Mouse (Mus musculus): ENCODE results near the gene Pde8a.

Gene Pde8a

DNA sequence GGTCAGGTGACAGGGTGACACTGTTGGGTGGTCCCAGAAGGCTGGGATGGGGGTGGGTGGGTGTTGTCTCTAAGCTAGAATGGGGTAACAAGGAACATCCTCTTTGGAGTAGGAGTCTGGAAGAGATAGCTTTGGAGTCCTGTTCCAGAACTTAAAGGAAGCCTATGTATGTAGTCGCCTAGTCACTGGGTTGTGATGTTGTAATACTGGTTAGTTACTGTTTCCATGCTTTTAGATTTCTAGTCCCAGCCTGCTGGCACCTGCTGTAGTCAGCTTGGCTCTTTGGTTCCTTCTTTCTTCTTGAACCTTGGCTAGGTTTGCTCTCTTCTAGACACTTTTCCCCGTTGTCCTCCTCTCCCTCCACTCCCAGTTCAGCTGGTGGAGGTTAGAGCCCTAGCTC lies 21.7 kb downstream of the Pde8a start:
- POLR2A ChIA-PET: interaction anchor here in 2 of 4 experiments (0.5 to 0.8 kb wide), 4 partner anchors 15 to 1095 kb away, joined by 3 to 4 read pairs (median 3); partner anchors contain the start of gene Pde8a (in 1 of the 2)

GRCm38 (mm10) chr7:81235600-81236223 lies 22.3 kb downstream of the Pde8a start:
- POLR2A ChIA-PET: interaction anchor here in 1 of 4 experiments (0.5 kb wide), 1 partner anchor 20 kb away, joined by 5 read pairs; no protein-coding TSS in a partner anchor
- CTCF ChIA-PET: no interaction called here

More for the DNA sequence above, 21.7 kb downstream of the Pde8a start:
- CTCF ChIA-PET: no interaction called here

- ChIA-PET POLR2A (interaction anchor here in 1 of 4 experiments (0.8 to 1.4 kb wide), 2 partner anchors 60 to 63 kb away, joined by 3 to 4 read pairs; no protein-coding TSS in a partner anchor), CTCF (interaction anchor here in 1 of 4 experiments (1.6 kb wide), 1 partner anchor 92 kb away, joined by 5 read pairs; no protein-coding TSS in a partner anchor)
Measured at GRCm38 (mm10) chr7:81243361-81243760, 30.0 kb downstream of the Pde8a start.

DNA sequence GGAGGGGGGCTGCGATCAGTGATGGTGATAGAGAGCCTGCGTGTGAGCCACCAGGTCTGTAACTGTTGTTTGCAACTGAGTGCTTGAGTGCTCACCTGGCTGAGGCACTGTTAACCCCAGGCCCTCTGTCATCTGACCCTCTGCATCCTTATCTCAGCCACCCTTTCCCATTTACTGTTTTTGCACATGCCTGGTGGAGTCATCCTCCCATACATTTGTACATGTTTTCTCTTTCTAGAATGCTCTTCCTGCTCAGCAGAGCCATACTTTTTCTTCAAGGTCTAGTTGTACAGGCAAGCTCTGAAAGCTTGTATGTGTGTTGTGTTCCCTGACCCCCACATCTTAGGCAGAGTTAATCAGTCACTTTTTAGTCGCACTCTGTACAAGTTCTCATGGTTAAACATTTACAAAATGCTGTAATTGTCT lies 36.5 kb downstream of the Pde8a start:
- ChIA-PET POLR2A (interaction anchor here in 1 of 4 experiments (0.6 to 1.1 kb wide), 2 partner anchors 19 to 21 kb away, joined by 3 read pairs; no protein-coding TSS in a partner anchor), CTCF (interaction anchor here in 1 of 4 experiments (0.6 kb wide), 1 partner anchor 11 kb away, joined by 3 read pairs; no protein-coding TSS in a partner anchor)

DNA sequence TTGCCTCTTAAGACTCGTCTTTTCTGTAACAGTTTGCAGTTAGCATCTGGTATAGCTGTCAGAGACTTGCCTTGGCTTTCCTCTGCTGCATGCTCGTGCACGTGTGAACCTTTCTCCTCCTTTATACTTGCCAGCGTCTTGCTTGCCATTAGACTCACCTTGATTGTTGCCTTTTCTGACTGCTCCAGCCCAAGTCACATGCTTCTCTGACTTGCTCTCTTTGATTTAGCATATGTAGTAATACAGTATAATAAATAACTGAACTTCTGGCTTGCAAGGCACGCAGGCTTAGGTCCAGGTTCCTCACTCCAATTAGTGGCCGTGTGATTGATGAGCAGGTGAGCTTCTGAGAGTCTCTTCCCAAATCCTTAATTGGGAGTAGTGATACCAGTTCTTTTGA lies 37.2 kb downstream of the Pde8a start:
- ChIA-PET POLR2A (interaction anchor here in 1 of 4 experiments (0.6 to 0.9 kb wide), 3 partner anchors 20 to 54 kb away, joined by 3 read pairs; no protein-coding TSS in a partner anchor), CTCF (no interaction called here)

DNA sequence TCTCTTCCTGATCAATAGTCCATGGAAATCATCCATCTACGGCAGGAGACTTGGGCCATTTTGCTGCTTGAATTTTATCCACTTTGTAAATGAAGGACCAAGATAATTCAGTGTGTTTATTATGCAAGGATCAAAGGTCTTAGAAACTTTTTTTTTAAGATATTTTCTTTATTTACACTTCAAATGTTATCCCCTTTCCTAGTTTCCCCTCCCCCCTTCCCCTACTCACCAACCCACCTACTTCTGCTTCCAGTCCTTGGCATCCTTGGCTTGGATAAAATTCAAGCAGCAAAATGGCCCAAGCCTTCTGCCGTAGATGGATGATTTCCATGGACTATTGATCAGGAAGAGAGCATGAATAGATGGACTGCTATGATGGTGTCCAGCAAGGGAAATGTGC lies 38.1 kb downstream of the Pde8a start:
- CTCF ChIA-PET: interaction anchor here in 1 of 4 experiments (0.6 kb wide), 1 partner anchor 77 kb away, joined by 3 read pairs; no protein-coding TSS in a partner anchor
- POLR2A ChIA-PET: interaction anchor here in 2 of 4 experiments (0.6 to 0.9 kb wide), 3 partner anchors 22 to 53 kb away, joined by 3 to 18 read pairs (median 3); no protein-coding TSS in a partner anchor

DNA sequence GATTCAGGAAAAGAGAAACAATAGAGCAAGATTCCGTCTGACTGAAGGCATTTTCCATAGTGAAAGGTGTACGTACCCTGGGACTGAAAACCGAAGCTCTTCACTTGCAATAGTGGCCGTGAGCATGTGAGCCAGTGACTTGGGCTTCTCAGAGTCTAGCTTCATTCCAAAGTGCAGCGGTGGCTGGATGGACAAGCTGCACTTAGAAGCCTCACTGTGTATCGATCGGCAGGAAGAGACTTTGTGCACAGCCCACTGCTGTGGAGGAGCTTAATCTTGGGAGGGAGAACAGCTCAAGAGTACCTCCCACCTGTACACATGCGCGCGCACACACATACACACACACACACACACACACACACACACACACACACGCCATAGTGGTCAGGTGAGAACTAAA lies 39.9 kb downstream of the Pde8a start:
- CTCF ChIA-PET: interaction anchor here in 1 of 4 experiments (0.6 kb wide), 1 partner anchor 392 kb away, joined by 3 read pairs; the partner anchor contains the start of gene Zscan2
- POLR2A ChIA-PET: interaction anchor here (0.6 to 1.5 kb wide), 7 partner anchors 11 to 392 kb away, joined by 3 to 4 read pairs (median 4); partner anchors contain the start of genes Sec11a (in 1 of the 4) and Zscan2 (in 1 of the 4)

DNA sequence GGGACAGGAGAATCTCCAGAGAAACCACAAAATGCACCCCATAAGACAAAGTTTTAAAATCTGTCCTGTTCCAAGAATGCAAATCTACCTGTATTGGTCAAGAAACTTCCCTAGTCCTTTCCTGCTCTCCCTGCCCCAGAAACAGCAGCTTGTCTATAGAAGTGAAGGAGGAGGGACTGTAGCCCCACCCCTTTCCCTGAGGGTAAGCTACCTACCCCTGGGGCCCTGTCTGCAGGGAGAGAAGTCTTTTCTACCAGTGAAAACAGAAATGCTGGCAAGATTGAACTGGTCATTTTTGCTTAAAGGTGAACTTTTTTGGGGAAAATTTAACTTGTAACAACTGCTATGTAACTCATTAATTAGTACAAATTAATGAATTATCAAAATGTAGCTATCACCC lies 41.2 kb downstream of the Pde8a start:
- ChIA-PET CTCF (no interaction called here), POLR2A (interaction anchor here in 3 of 4 experiments (0.5 to 1.7 kb wide), 8 partner anchors 13 to 104 kb away, joined by 3 to 4 read pairs (median 3); no protein-coding TSS in a partner anchor)

DNA sequence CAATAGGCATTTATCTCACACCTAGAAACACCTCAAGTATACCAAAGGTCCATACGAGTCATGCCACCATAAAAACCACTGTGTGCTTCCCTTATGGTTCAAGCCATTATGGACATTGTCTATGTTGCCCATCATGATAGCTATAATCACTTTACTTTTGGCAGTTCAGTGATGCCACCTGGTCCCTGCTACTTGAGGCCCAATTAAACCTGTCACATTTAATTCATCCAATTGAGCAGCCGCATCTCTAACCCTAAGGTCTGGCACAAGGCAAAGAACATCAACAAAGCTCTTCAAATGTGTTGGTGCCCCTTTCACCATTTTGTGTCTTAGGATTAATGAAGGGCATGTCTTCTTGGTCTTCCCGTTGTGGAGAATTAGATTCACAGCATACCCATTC lies 42.1 kb downstream of the Pde8a start:
- ChIA-PET POLR2A (interaction anchor here in 3 of 4 experiments (0.8 to 1.7 kb wide), 5 partner anchors 12 to 105 kb away, joined by 3 to 4 read pairs (median 3); no protein-coding TSS in a partner anchor), CTCF (interaction anchor here in 1 of 4 experiments (0.6 kb wide), 1 partner anchor 39 kb away, joined by 3 read pairs; no protein-coding TSS in a partner anchor)

GRCm38 (mm10) chr7:81256773-81257172 lies 43.4 kb downstream of the Pde8a start:
- ChIA-PET POLR2A (interaction anchor here in 1 of 4 experiments (0.7 kb wide), 1 partner anchor 10 kb away, joined by 4 read pairs; no protein-coding TSS in a partner anchor), CTCF (no interaction called here)

DNA sequence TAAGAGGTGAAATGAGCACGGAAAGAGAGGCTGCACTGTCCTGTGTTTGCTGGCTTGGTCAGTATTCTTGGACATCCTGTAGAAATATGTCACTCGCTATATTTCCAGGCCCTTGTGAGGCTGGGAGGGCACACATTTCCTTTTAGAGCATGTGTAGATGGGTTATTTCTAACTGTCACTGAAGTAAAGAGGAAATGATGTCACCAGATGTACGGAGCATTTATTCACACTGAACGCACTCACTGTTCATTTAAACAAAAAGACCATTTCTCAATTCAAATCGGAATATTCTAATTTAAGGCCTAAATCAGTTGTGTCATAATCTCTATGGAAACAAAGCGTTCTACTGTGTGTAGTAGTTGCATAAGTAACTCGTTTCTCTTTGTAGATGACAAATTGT lies 48.2 kb downstream of the Pde8a start:
- POLR2A ChIA-PET: no interaction called here
- CTCF ChIA-PET: no interaction called here

DNA sequence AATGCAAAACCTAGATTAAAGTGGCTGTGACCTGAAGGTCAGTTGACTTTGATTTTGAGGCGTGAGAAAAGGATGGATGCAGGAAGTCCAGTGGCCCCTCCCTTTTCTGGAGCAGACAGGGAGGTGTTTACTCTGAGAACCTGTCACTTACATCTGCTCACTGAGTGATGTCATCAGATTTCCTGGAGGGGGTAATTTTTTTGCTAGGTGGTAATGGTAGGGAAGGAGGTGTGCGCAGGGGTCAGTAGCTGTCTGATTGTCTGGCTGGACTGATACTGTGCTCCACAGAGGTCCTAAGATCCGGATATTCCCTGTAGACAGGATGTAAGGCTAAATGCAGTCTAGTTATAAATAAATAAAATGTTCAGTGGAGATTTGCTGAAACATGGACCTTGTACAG lies 59.5 kb downstream of the Pde8a start:
- CTCF ChIA-PET: no interaction called here

GRCm38 (mm10) chr7:81278966-81279365 lies 65.6 kb downstream of the Pde8a start:
- POLR2A ChIA-PET: interaction anchor here in 1 of 4 experiments (1.0 kb wide), 2 partner anchors 12 to 15 kb away, joined by 3 read pairs; no protein-coding TSS in a partner anchor
- CTCF ChIA-PET: no interaction called here

More for the DNA sequence above, 59.5 kb downstream of the Pde8a start:
- POLR2A ChIA-PET: no interaction called here

- ChIA-PET CTCF (no interaction called here), POLR2A (no interaction called here)
Measured at GRCm38 (mm10) chr7:81281240-81281639, 67.8 kb downstream of the Pde8a start.

- POLR2A ChIA-PET: interaction anchor here in 2 of 4 experiments (0.8 to 2.1 kb wide), 6 partner anchors 12 to 119 kb away, joined by 3 to 10 read pairs (median 3); no protein-coding TSS in a partner anchor
Measured at GRCm38 (mm10) chr7:81286456-81286855, 73.1 kb downstream of the Pde8a start.

GRCm38 (mm10) chr7:81286946-81287345 lies 73.5 kb downstream of the Pde8a start:
- CTCF ChIA-PET: interaction anchor here in 1 of 4 experiments (0.6 kb wide), 1 partner anchor 238 kb away, joined by 5 read pairs; no protein-coding TSS in a partner anchor
- POLR2A ChIA-PET: interaction anchor here in 3 of 4 experiments (0.6 to 2.1 kb wide), 8 partner anchors 11 to 1102 kb away, joined by 3 to 10 read pairs (median 3); no protein-coding TSS in a partner anchor

More at GRCm38 (mm10) chr7:81286456-81286855, 73.1 kb downstream of the Pde8a start:
- CTCF ChIA-PET: interaction anchor here in 1 of 4 experiments (0.6 kb wide), 1 partner anchor 268 kb away, joined by 3 read pairs; no protein-coding TSS in a partner anchor

DNA sequence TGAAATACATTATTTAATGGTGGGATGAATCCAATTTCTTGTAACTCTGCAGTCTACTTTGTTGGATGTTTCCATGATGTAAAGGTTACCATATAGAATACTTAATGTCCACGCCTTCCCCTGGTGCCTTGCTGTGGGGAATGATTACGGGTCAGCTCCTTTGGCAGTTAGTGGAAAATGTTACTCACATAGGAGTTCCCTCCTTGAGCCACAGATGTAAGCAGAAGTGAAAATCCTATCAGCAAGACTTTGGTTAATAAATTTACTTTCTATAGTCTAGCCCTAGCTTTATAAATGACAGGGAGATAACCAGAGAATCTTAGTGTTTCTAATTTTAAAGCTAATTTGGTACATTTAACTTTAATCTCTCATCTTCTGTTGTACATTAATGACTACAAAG lies 81.8 kb downstream of the Pde8a start:
- ChIA-PET CTCF (no interaction called here), POLR2A (interaction anchor here in 3 of 4 experiments (1.3 to 2.0 kb wide), 3 partner anchors 35 to 83 kb away, joined by 3 to 4 read pairs (median 4); no protein-coding TSS in a partner anchor)

DNA sequence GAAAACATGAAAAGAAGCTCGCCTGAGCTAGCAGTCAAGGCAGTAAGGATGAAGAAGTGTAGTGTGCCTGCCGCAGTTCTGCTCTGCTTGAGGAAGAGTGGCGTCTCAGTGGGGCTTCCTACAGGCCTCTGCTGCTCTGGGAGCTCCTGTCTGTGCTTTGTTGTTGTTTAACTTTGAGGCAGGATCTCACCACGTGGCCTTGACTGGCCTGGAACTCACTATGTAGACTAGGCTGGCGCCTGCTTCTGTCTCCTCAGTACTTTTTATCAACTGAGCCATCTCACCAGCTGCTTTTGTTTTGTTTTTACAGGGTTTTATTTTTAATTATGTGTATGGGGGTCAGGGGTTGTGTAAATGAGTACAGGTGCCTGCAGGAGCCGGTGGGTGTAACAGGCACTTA lies 84.8 kb downstream of the Pde8a start:
- ChIA-PET CTCF (no interaction called here), POLR2A (interaction anchor here (0.5 to 1.5 kb wide), 11 partner anchors 8 to 128 kb away, joined by 3 to 6 read pairs (median 3); no protein-coding TSS in a partner anchor)

- POLR2A ChIA-PET: interaction anchor here in 2 of 4 experiments (0.7 to 1.3 kb wide), 3 partner anchors 12 to 43 kb away, joined by 3 to 4 read pairs (median 3); no protein-coding TSS in a partner anchor
- CTCF ChIA-PET: interaction anchor here in 1 of 4 experiments (1.0 kb wide), 1 partner anchor 38 kb away, joined by 3 read pairs; no protein-coding TSS in a partner anchor
Measured at GRCm38 (mm10) chr7:81301323-81301722, 87.9 kb downstream of the Pde8a start.

All from embryonic stem cell, embryonic (primary cell).